Mouse (Mus musculus) ES-E14 (cell line): ENCODE data around the gene Rfx4. TPM values are rescaled to one million over a fixed set of nuclear protein-coding genes. Genes with fewer than 3 reads are reported as not detected.

ENCODE experiments used
- DNase-seq: peaks from one replicate; pipeline ENCODE4 v3.0.0-alpha.2; 2013; ENCODE audit warnings: low read depth, low spot score
- H3K27ac ChIP-seq: 2 replicates; pipeline ENCODE4 v1.5.1; 2012; ENCODE audit warnings: low read depth, mild to moderate bottlenecking, low read length, moderate library complexity, mixed read lengths; ENCODE audit not compliant: poor library complexity, insufficient read depth, severe bottlenecking
- H3K36me3 ChIP-seq: 2 replicates; pipeline ENCODE4 v1.6.1; 2012; ENCODE audit warnings: mild to moderate bottlenecking, low read length, moderate library complexity, mixed read lengths; ENCODE audit not compliant: control insufficient read depth, poor library complexity, insufficient read depth, severe bottlenecking
- H3K4me1 ChIP-seq, 2 experiments: fragments of 150-350 bp in 1 of 2; sonication (generic) in 1 of 2; 2 replicates each; pipeline ENCODE4 v1.6.1; 2012; ENCODE audit warnings: low read length in 2 of 2, mild to moderate bottlenecking in 1 of 2, mixed read lengths in 1 of 2; ENCODE audit not compliant: control insufficient read depth in 2 of 2, insufficient read depth in 2 of 2, poor library complexity in 1 of 2
- H3K4me3 ChIP-seq, 2 experiments: fragments of 150-350 bp in 1 of 2; sonication (generic) in 1 of 2; 2 replicates each; pipeline ENCODE4 v1.5.1; 2012; ENCODE audit warnings: low read length in 2 of 2, low read depth in 1 of 2, mild to moderate bottlenecking in 1 of 2, mixed read lengths in 1 of 2; ENCODE audit not compliant: insufficient read depth in 1 of 2, poor library complexity in 1 of 2, severe bottlenecking in 1 of 2
- H3K9ac ChIP-seq: 2 replicates; pipeline ENCODE4 v1.6.1; 2012; ENCODE audit warnings: low read depth, mild to moderate bottlenecking, low read length, mixed read lengths; ENCODE audit not compliant: poor library complexity, insufficient read depth, severe bottlenecking
- H3K9me3 ChIP-seq: fragments of 150-350 bp; sonication (generic); 2 replicates; pipeline ENCODE4 v1.6.1; 2012; ENCODE audit warnings: low read depth, mild to moderate bottlenecking, low read length; ENCODE audit not compliant: control insufficient read depth, insufficient read depth
- CHD2 ChIP-seq: IDR thresholded peaks from 2 replicates; pipeline ENCODE4 v1.6.1; 2014; ENCODE audit warnings: mild to moderate bottlenecking, low read depth, low read length, inconsistent platforms
- HCFC1 ChIP-seq: IDR thresholded peaks from 2 replicates; pipeline ENCODE4 v1.6.1; 2012; ENCODE audit warnings: low read length, inconsistent platforms, borderline replicate concordance; ENCODE audit not compliant: insufficient read depth
- MAFK ChIP-seq: IDR thresholded peaks from 2 replicates; pipeline ENCODE4 v1.6.1; 2014; ENCODE audit warnings: mild to moderate bottlenecking, low read depth, low read length, inconsistent platforms; ENCODE audit not compliant: insufficient read depth
- ZC3H11A ChIP-seq: IDR thresholded peaks from 2 replicates; pipeline ENCODE4 v1.6.1; 2012; ENCODE audit warnings: low read depth, mild to moderate bottlenecking, inconsistent platforms, low read length, borderline replicate concordance
- ZNF384 ChIP-seq: IDR thresholded peaks from 2 replicates; pipeline ENCODE4 v1.6.1; 2012; ENCODE audit warnings: low read depth, low read length, inconsistent platforms
- in situ Hi-C, 2 experiments: fragments of 600-800 bp; cut with MboI; formaldehyde crosslinking; loops; one replicate each; pipeline ENCODE4 v1.15.1; 2025; ENCODE audit warnings: low sequenced_read_pairs in 2 of 2, inconsistent platforms in 1 of 2; ENCODE audit not compliant: unreplicated experiment in 2 of 2
- total RNA-seq: library from RNA; depleted of rRNA; stranded (reverse); fragments of 300-350 nt; gene quantifications from 2 replicates; pipeline ENCODE4 v1.2.3, GENCODE M21; 2012

Rfx4 gene
- total RNA-seq, 1 experiment = 0.85 TPM

DNA sequence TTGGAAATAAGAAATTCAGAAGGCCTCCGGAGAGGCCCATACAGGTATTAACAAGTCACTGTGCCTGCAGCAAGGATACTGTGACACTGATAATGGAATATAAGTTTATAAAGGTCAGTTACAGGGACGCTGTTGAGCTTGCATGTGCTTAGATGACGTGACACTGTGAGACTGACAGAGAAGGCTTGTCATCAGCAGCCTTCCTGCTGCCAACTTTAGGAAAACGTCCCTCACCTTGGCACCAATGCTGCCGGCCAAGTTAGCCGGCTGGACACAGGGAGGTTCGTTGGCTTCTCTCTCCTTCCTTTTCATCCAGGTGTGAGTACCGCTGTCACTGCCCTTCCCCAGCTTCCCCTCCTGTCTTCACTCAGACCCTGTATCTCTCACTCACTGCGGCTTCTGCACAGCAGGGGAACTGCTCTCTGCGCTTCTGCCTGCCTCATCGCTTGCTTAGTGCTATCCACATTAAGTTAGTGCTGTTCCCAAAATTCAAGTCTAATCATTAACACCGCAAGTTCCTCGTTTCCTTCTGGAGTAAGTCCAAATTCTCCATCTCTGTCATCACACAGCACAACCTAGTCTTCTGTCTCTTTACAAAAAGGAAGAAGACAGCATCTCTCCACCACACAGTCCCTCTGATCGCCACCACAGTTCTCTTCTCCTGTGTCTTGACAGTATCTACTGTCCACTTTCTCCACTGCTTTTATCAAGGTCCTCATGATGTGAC, 182.4 kb downstream of the Rfx4 start:
- Histone ChIP-seq H3K4me3 (no peak overlapping the region), H3K9ac (no peak overlapping the region), H3K27ac (no peak overlapping the region), H3K9me3 (no peaks in the 10 kb centered on the region), H3K4me1 (peaks cover 0 to 2% of the 10 kb centered on the region in 2 experiments; a peak in 1 of 4 replicates), H3K36me3 (no peaks in the 10 kb centered on the region; the same call in 1 of the 2 replicates)
- TF ChIP-seq HCFC1 (no peak), ZC3H11A (no peak), CHD2 (no peak), ZNF384 (no peak), MAFK (no peak)
- no peak for DNase-seq
- in situ Hi-C loops = no loop called here

DNA sequence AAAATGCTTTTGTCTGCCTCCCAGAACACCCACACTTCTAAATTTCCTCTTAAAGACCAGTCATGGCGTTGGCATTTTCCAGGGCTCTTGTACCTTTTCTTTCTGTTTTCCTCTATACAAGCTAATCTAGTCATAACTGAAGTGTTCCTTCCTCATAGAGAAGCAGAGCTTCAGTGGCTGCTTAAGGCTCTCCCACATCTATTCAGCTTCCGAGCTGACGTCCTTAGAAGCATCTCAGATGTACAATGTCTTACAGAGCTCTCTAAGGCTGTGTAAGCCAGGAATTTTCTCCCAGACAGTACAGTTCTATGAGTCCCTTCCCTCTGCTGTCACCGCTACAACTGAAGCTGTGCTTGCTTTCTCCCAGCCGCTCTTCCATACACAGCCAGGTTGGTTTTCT, 183.0 kb downstream of the Rfx4 start:
- H3K4me1 ChIP-seq = peaks cover 0 to 2% of the 10 kb centered on the region in 2 experiments; a peak in 1 of 4 replicates
- no peak overlapping the region for H3K9ac ChIP-seq
- H3K27ac ChIP-seq = no peak overlapping the region
- in situ Hi-C loops = no loop called here
- no peak overlapping the region for H3K4me3 ChIP-seq
- H3K36me3 ChIP-seq = no peaks in the 10 kb centered on the region; the same call in 1 of the 2 replicates
- H3K9me3 ChIP-seq = no peaks in the 10 kb centered on the region
- TF ChIP-seq ZC3H11A (no peak), MAFK (no peak), HCFC1 (no peak), CHD2 (no peak), ZNF384 (no peak)
- DNase-seq = no peak

- Histone ChIP-seq H3K4me1 (peaks cover 0 to 2% of the 10 kb centered on the region in 2 experiments; a peak in 1 of 4 replicates), H3K36me3 (no peaks in the 10 kb centered on the region; the same call in 1 of the 2 replicates), H3K27ac (no peak overlapping the region), H3K4me3 (no peak overlapping the region), H3K9ac (no peak overlapping the region), H3K9me3 (no peaks in the 10 kb centered on the region)
- TF ChIP-seq MAFK (no peak), HCFC1 (no peak), ZC3H11A (no peak), ZNF384 (no peak), CHD2 (no peak)
- no peak for DNase-seq
- in situ Hi-C loops = no loop called here
Observed at GRCm38 (mm10) chr10:84940356-84940755, 184.5 kb downstream of the Rfx4 start.

GRCm38 (mm10) chr10:84945692-84946091, 189.8 kb downstream of the Rfx4 start:
- Histone ChIP-seq H3K9me3 (no peaks in the 10 kb centered on the region), H3K4me3 (no peak overlapping the region), H3K36me3 (peaks cover 12% of the 10 kb centered on the region; the same call in 1 of the 2 replicates), H3K9ac (no peak overlapping the region), H3K27ac (no peak overlapping the region), H3K4me1 (no peaks in the 10 kb centered on the region)
- DNase-seq = peak; percentile 12
- in situ Hi-C loops = no loop called here
- TF ChIP-seq MAFK (no peak), CHD2 (no peak), ZC3H11A (peak; percentile 28; the same call in 1 of the 2 replicates), ZNF384 (no peak), HCFC1 (no peak)

GRCm38 (mm10) chr10:84948970-84949683, 193.3 kb downstream of the Rfx4 start:
- no peak overlapping the region for H3K9ac ChIP-seq
- H3K9me3 ChIP-seq = no peaks in the 10 kb centered on the region
- TF ChIP-seq ZNF384 (no peak), CHD2 (no peak), MAFK (no peak), HCFC1 (no peak), ZC3H11A (no peak)
- H3K27ac ChIP-seq = no peak overlapping the region
- H3K36me3 ChIP-seq = peaks cover 12% of the 10 kb centered on the region; the same call in 1 of the 2 replicates
- in situ Hi-C loops = no loop called here
- DNase-seq = no peak
- H3K4me3 ChIP-seq = no peak overlapping the region
- H3K4me1 ChIP-seq = no peaks in the 10 kb centered on the region
